ENCODE assay signal across 9 mouse cellular contexts in genomic region chr4:34922177-34922870, GRCm38 (mm10). TPM values are rescaled to one million over a fixed set of nuclear protein-coding genes. Genes with fewer than 3 reads are reported as not detected.
DNase-seq lines count a peak whose midpoint lies in the region; ATAC-seq lines count a peak whose summit lies in the region.
"Had no signal": no experiment of that assay in that cellular context is flagged by ENCODE, and none has a peak within 500 bp of the region (broad histone marks: within the 10 kb centered on the region; RNA-seq: fewer than 3 reads in every experiment).

No protein-coding gene starts in this region.

- no peak overlapping the region for H3K4me2 ChIP-seq in hindbrain, embryonic 12.5 days (replicated peaks)
- no peak overlapping the region for H3K4me2 ChIP-seq in midbrain, embryonic 14.5 days (ENCODE audit: low read length)

- no peak overlapping the region for H3K27ac ChIP-seq in hindbrain, embryonic 10.5 days
- H3K27ac ChIP-seq in hindbrain, embryonic 12.5 days: no peak overlapping the region
- no peak overlapping the region for H3K27ac ChIP-seq in midbrain, embryonic 14.5 days (replicated peaks; ENCODE audit: low read depth, low read length)
- H3K27ac ChIP-seq: macrophage had no signal

- H3K36me3 ChIP-seq in hindbrain, embryonic 10.5 days: no peaks in the 10 kb centered on the region
- no peaks in the 10 kb centered on the region for H3K36me3 ChIP-seq in hindbrain, embryonic 12.5 days
- H3K36me3 ChIP-seq in midbrain, embryonic 14.5 days (ENCODE audit: control insufficient read depth, insufficient read depth, low read length): no peaks in the 10 kb centered on the region

- no peak overlapping the region for H3K4me3 ChIP-seq in hindbrain, embryonic 10.5 days
- H3K4me3 ChIP-seq in hindbrain, embryonic 12.5 days: no peak overlapping the region
- no peak overlapping the region for H3K4me3 ChIP-seq in midbrain, embryonic 14.5 days (replicated peaks; ENCODE audit: low read depth, low read length)

- no peaks in the 10 kb centered on the region for H3K4me1 ChIP-seq in hindbrain, embryonic 10.5 days (replicated peaks)
- H3K4me1 ChIP-seq in hindbrain, embryonic 12.5 days: no peaks in the 10 kb centered on the region; the same call in 1 of the 2 replicates
- no peaks in the 10 kb centered on the region for H3K4me1 ChIP-seq in midbrain, embryonic 14.5 days (ENCODE audit: control insufficient read depth, insufficient read depth, low read length)

- intact Hi-C loops in heart, postnatal 10 days (cut with DNase I): loop anchor here (2.0 to 10.0 kb wide), 3 partner anchors 138 to 1528 kb away; partner anchors contain the start of gene Slc35a1

- 70% methylated on average over 6 of the region's 6 CpGs for WGBS in hindbrain, embryonic 10.5 days
- 66% methylated on average over 6 of the region's 6 CpGs for WGBS in hindbrain, embryonic 12.5 days
- 70% methylated on average over 6 of the region's 6 CpGs for WGBS in midbrain, embryonic 14.5 days

- H3K9me3 ChIP-seq in hindbrain, embryonic 10.5 days: no peaks in the 10 kb centered on the region
- no peaks in the 10 kb centered on the region for H3K9me3 ChIP-seq in hindbrain, embryonic 12.5 days (replicated peaks)
- H3K9me3 ChIP-seq in midbrain, embryonic 14.5 days (ENCODE audit: control insufficient read depth, low read length): no peaks in the 10 kb centered on the region

- peak; percentile 25 for DNase-seq in hindbrain, embryonic 10.5 days (ENCODE audit: low spot score)
- peak; percentile 55 for DNase-seq in Muller cell, postnatal 12 days (ENCODE audit: inconsistent ontology term)
- DNase-seq in cerebellum, postnatal 14 days: peak; percentile 63 to 66
- DNase-seq in heart, postnatal 10 days: peak; percentile 59 to 66
- peak; percentile 42 to 44 for DNase-seq in layer of hippocampus, adult 8-10 months (ENCODE audit: low spot score in 2 of 2)
- DNase-seq in midbrain, embryonic 14.5 days: peak; percentile 86
- peak; percentile 44 for DNase-seq in thymus, postnatal 25 days

- H3K9ac ChIP-seq in hindbrain, embryonic 12.5 days: no peak overlapping the region
- no peak overlapping the region for H3K9ac ChIP-seq in midbrain, embryonic 14.5 days (replicated peaks; ENCODE audit: low read length)

- H3K27me3 ChIP-seq in hindbrain, embryonic 10.5 days (ENCODE audit: insufficient read depth, poor library complexity, severe bottlenecking): no peaks in the 10 kb centered on the region
- H3K27me3 ChIP-seq in hindbrain, embryonic 12.5 days: no peaks in the 10 kb centered on the region
- no peaks in the 10 kb centered on the region for H3K27me3 ChIP-seq in midbrain, embryonic 14.5 days (ENCODE audit: control insufficient read depth, insufficient read depth, low read length)

- ATAC-seq in hindbrain, embryonic 12.5 days (ENCODE audit: low FRiP score): no peak
- ATAC-seq in midbrain, embryonic 14.5 days (ENCODE audit: low FRiP score, low TSS enrichment): no peak

RNA-seq across cellular contexts. Expression of gene Cga, which starts 28.7 kb away (rescaled TPM):
- 0.41 and 0.78 TPM in 2 replicates for polyA plus RNA-seq in hindbrain, embryonic 10.5 days (2016; fragmentation: Nextera tagmentation; extraction: Ambion mirVana)
- polyA plus RNA-seq in hindbrain, embryonic 12.5 days (2016; fragmentation: Nextera tagmentation; extraction: Ambion mirVana): 0.56 and 1.1 TPM in 2 replicates
- total RNA-seq in heart, postnatal 10 days (2021): not detected
- not detected for total RNA-seq in layer of hippocampus, adult 8-10 months (2022)
- polyA plus RNA-seq in midbrain, embryonic 14.5 days (2014; fragmentation: Nextera tagmentation; extraction: Ambion mirVana): not detected in 2 replicates
- polyA plus RNA-seq: macrophage had no signal

RNA-seq across cellular contexts. Expression of gene Zfp292, which starts 39.6 kb away (rescaled TPM):
- 21.0 and 22.8 TPM in 2 replicates for polyA plus RNA-seq in hindbrain, embryonic 10.5 days (2016; fragmentation: Nextera tagmentation; extraction: Ambion mirVana)
- 39.2 and 43.0 TPM in 2 replicates for polyA plus RNA-seq in hindbrain, embryonic 12.5 days (2016; fragmentation: Nextera tagmentation; extraction: Ambion mirVana)
- total RNA-seq in heart, postnatal 10 days (2021): 10 to 100 TPM; 21.4 to 22.4 TPM
- total RNA-seq in layer of hippocampus, adult 8-10 months (2022): 10 to 100 TPM; 25.4 to 29.6 (median 28.5) TPM
- polyA plus RNA-seq in midbrain, embryonic 14.5 days (2014; fragmentation: Nextera tagmentation; extraction: Ambion mirVana): 39.6 and 52.8 TPM in 2 replicates

Comparison
In these comparisons a context has a peak if more than half of its experiments do, and no peak if none do; other contexts are left out.
1. DNase-seq: peak in every context shown above with its lines; median percentile 86 in midbrain, embryonic 14.5 days; 64 in cerebellum, postnatal 14 days; 62 in heart, postnatal 10 days; 55 in Muller cell, postnatal 12 days; 44 in thymus, postnatal 25 days; 43 in layer of hippocampus, adult 8-10 months; 25 in hindbrain, embryonic 10.5 days.